Mouse (Mus musculus): ENCODE measurements around the gene Rpl31. TPM values are rescaled to one million over a fixed set of nuclear protein-coding genes. Genes with fewer than 3 reads are reported as not detected.

The Rpl31 gene
- polyA plus RNA-seq, 1 experiment from 2014 or later, result 396 TPM

GRCm38 (mm10) chr1:39339455-39339854, 28.2 kb upstream of the Rpl31 start:
- Histone ChIP-seq H3K4me1 (replicated peaks) (peaks cover 3% of the 10 kb centered on the region), H3K4me2 (no peak overlapping the region), H3K27ac (ENCODE audit: poor library complexity, severe bottlenecking) (no peak overlapping the region), H3K9ac (no peak overlapping the region), H3K27me3 (replicated peaks) (peaks cover 30% of the 10 kb centered on the region), H3K36me3 (no peaks in the 10 kb centered on the region), H3K9me3 (replicated peaks) (no peaks in the 10 kb centered on the region), H3K4me3 (no peak overlapping the region)
- WGBS, result 64% methylated on average over 5 of the region's 5 CpGs
- no peak for ATAC-seq (ENCODE audit: insufficient number of reproducible peaks, low FRiP score)

DNA sequence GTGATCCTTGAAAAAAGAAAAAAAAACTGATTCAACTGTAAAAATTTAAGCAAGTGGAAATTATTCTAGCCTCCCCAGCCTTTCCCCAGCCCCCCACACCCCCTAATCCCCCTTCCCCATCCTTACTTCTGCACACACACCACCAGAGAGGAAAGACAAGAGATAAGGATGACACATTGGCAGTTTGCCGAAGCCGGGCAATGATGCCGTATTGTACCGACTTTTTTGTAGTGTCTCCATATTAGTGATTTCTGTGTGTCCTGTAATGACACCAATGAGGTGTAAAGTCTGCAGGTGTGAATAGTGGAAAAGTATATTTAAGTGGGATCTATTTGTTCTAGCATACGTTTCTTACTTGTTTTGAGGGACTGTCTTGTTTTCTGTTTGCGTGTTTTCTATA, 27.5 kb upstream of the Rpl31 start:
- ATAC-seq (ENCODE audit: insufficient number of reproducible peaks, low FRiP score), result no peak
- no peak overlapping the region for H3K4me3 ChIP-seq
- WGBS, result 43% methylated on average over 6 of the region's 6 CpGs
- H3K4me2 ChIP-seq, result no peak overlapping the region
- H3K9me3 ChIP-seq (replicated peaks), result no peaks in the 10 kb centered on the region
- peaks cover 3% of the 10 kb centered on the region for H3K4me1 ChIP-seq (replicated peaks)
- no peak overlapping the region for H3K9ac ChIP-seq
- H3K27ac ChIP-seq (ENCODE audit: poor library complexity, severe bottlenecking), result no peak overlapping the region
- no peaks in the 10 kb centered on the region for H3K36me3 ChIP-seq
- H3K27me3 ChIP-seq (replicated peaks), result peaks cover 23% of the 10 kb centered on the region

GRCm38 (mm10) chr1:39340647-39341046, 27.0 kb upstream of the Rpl31 start:
- Histone ChIP-seq H3K4me1 (replicated peaks) (peaks cover 3% of the 10 kb centered on the region), H3K9me3 (replicated peaks) (no peaks in the 10 kb centered on the region), H3K4me2 (no peak overlapping the region), H3K27ac (ENCODE audit: poor library complexity, severe bottlenecking) (no peak overlapping the region), H3K36me3 (no peaks in the 10 kb centered on the region), H3K4me3 (no peak overlapping the region), H3K27me3 (replicated peaks) (peaks cover 18% of the 10 kb centered on the region), H3K9ac (no peak overlapping the region)
- WGBS, result 22% methylated on average over 8 of the region's 8 CpGs
- no peak for ATAC-seq (ENCODE audit: insufficient number of reproducible peaks, low FRiP score)

DNA sequence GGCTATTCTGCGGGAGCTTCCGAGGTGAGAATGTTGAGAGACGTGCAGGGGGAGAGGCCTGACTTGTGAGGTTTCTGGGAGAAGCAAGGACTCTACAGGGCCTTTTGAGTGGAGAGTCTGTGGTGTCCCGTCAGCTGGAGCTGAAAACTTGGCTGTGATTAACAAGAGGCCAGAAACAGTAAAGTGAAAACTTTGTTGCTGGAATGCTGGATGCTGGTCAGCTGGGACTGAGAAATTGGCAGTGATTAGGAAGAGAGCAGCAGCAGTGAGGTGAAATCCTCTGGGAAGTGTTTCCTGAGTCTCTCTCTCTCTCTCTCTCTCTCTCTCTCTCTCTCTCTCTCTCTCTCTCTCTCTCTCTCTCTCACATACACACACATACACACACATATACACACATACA, 25.8 kb upstream of the Rpl31 start:
- Histone ChIP-seq H3K27ac (ENCODE audit: poor library complexity, severe bottlenecking) (no peak overlapping the region), H3K9ac (no peak overlapping the region), H3K27me3 (replicated peaks) (peaks cover 18% of the 10 kb centered on the region), H3K4me1 (replicated peaks) (no peaks in the 10 kb centered on the region), H3K4me2 (no peak overlapping the region), H3K4me3 (no peak overlapping the region), H3K36me3 (no peaks in the 10 kb centered on the region), H3K9me3 (replicated peaks) (no peaks in the 10 kb centered on the region)
- ATAC-seq (ENCODE audit: insufficient number of reproducible peaks, low FRiP score), result no peak
- 75% methylated on average over 4 of the region's 4 CpGs for WGBS

DNA sequence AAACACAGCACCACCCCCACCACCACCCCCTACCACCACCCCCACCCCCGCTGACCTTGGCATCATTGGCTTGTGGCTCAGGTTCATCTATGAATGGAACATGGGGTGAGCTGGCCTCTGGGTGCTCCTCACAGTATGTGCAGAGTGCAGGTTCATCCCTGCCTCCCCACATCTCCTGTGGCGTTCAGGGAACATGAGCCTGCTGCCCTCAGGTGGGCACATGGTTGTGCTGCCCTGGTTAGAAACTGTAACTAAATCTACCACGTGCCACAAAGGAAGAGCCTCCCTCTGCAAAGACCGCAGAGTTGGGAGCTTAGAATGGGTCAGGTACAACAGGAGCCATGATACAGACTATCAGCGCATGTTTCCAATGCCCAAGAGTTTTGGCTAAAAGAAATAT, 24.4 kb upstream of the Rpl31 start:
- no peak overlapping the region for H3K4me2 ChIP-seq
- WGBS, result 75% methylated on average over 5 of the region's 5 CpGs

DNA sequence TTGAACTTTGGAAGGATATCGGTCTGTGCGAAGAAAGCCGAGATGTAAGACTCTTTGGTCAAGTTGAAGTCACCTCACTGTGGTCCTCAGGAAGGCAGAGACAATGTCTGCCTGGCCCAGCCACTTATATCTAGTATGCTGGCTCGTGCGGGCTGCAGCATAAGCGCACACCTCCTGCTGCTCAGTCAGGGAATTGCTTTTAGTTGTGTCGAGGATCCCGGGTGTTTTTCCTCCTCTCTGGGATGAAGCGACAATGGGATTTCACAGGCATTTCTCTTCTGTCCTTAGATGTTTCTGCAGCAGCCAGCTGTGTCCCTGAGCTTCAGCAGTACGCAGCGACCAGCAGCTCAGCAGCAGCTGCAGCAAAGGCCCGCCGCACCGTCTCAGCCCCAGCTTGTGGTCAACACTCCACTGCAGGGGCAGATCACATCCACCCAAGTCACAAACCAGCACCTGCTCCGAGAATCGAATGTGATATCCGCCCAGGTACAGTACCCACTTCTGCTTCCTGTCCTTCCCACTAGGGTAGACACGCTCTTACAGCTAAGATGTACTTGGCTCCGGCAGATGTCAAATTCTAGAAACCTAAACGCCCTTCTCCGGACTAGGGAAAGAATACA, 22.6 kb upstream of the Rpl31 start:
- no peak for ATAC-seq (ENCODE audit: insufficient number of reproducible peaks, low FRiP score)
- 47% methylated on average over 21 of the region's 21 CpGs for WGBS

More for the DNA sequence above, 24.4 kb upstream of the Rpl31 start:
- H3K9me3 ChIP-seq (replicated peaks), result no peaks in the 10 kb centered on the region
- H3K27ac ChIP-seq (ENCODE audit: poor library complexity, severe bottlenecking), result no peak overlapping the region
- H3K4me3 ChIP-seq, result no peak overlapping the region
- H3K4me1 ChIP-seq (replicated peaks), result no peaks in the 10 kb centered on the region
- peaks cover 14% of the 10 kb centered on the region for H3K27me3 ChIP-seq (replicated peaks)
- H3K9ac ChIP-seq, result no peak overlapping the region
- no peaks in the 10 kb centered on the region for H3K36me3 ChIP-seq
- no peak for ATAC-seq (ENCODE audit: insufficient number of reproducible peaks, low FRiP score)

GRCm38 (mm10) chr1:39349001-39349400, 18.6 kb upstream of the Rpl31 start:
- no peak overlapping the region for H3K27ac ChIP-seq (ENCODE audit: poor library complexity, severe bottlenecking)
- H3K27me3 ChIP-seq (replicated peaks), result no peaks in the 10 kb centered on the region; the same call in 1 of the 2 replicates
- H3K4me2 ChIP-seq, result no peak overlapping the region
- H3K9me3 ChIP-seq (replicated peaks), result no peaks in the 10 kb centered on the region
- H3K4me3 ChIP-seq, result no peak overlapping the region
- H3K4me1 ChIP-seq (replicated peaks), result no peaks in the 10 kb centered on the region
- H3K36me3 ChIP-seq, result no peaks in the 10 kb centered on the region
- no peak for ATAC-seq (ENCODE audit: insufficient number of reproducible peaks, low FRiP score)
- 53% methylated on average over 1 of the region's 1 CpGs for WGBS
- no peak overlapping the region for H3K9ac ChIP-seq

More for the DNA sequence above, 22.6 kb upstream of the Rpl31 start:
- Histone ChIP-seq H3K27me3 (replicated peaks) (no peaks in the 10 kb centered on the region; the same call in 1 of the 2 replicates), H3K36me3 (no peaks in the 10 kb centered on the region), H3K4me3 (no peak overlapping the region), H3K4me2 (no peak overlapping the region), H3K27ac (ENCODE audit: poor library complexity, severe bottlenecking) (no peak overlapping the region), H3K9ac (no peak overlapping the region), H3K4me1 (replicated peaks) (no peaks in the 10 kb centered on the region), H3K9me3 (replicated peaks) (no peaks in the 10 kb centered on the region)

GRCm38 (mm10) chr1:39349427-39349826, 18.2 kb upstream of the Rpl31 start:
- 68% methylated on average over 7 of the region's 7 CpGs for WGBS
- Histone ChIP-seq H3K27me3 (replicated peaks) (no peaks in the 10 kb centered on the region; the same call in 1 of the 2 replicates), H3K9ac (no peak overlapping the region), H3K9me3 (replicated peaks) (no peaks in the 10 kb centered on the region), H3K27ac (ENCODE audit: poor library complexity, severe bottlenecking) (no peak overlapping the region), H3K4me1 (replicated peaks) (no peaks in the 10 kb centered on the region), H3K36me3 (no peaks in the 10 kb centered on the region), H3K4me3 (no peak overlapping the region), H3K4me2 (no peak overlapping the region)
- ATAC-seq (ENCODE audit: insufficient number of reproducible peaks, low FRiP score), result no peak

GRCm38 (mm10) chr1:39361754-39362514, 5.7 kb upstream of the Rpl31 start:
- Histone ChIP-seq H3K27ac (ENCODE audit: poor library complexity, severe bottlenecking) (no peak overlapping the region), H3K4me3 (peak overlapping the region; percentile 24), H3K4me2 (peak overlapping the region; percentile 57), H3K36me3 (no peaks in the 10 kb centered on the region), H3K4me1 (replicated peaks) (peaks cover 10% of the 10 kb centered on the region), H3K9me3 (replicated peaks) (peaks cover 8% of the 10 kb centered on the region), H3K9ac (peak overlapping the region; percentile 16; the same call in 1 of the 2 replicates), H3K27me3 (replicated peaks) (peaks cover 14% of the 10 kb centered on the region)
- 31% methylated on average over 24 of the region's 24 CpGs for WGBS
- no peak for ATAC-seq (ENCODE audit: insufficient number of reproducible peaks, low FRiP score)

- Histone ChIP-seq H3K9me3 (replicated peaks) (peaks cover 8% of the 10 kb centered on the region), H3K4me3 (no peak overlapping the region), H3K9ac (no peak overlapping the region), H3K4me1 (replicated peaks) (peaks cover 10% of the 10 kb centered on the region), H3K4me2 (no peak overlapping the region), H3K27me3 (replicated peaks) (peaks cover 14% of the 10 kb centered on the region), H3K27ac (ENCODE audit: poor library complexity, severe bottlenecking) (no peak overlapping the region), H3K36me3 (no peaks in the 10 kb centered on the region)
- WGBS, result 41% methylated on average over 7 of the region's 7 CpGs
- ATAC-seq (ENCODE audit: insufficient number of reproducible peaks, low FRiP score), result no peak
These were observed 5.1 kb upstream of the Rpl31 start for GRCm38 (mm10) chr1:39362515-39362893.

DNA sequence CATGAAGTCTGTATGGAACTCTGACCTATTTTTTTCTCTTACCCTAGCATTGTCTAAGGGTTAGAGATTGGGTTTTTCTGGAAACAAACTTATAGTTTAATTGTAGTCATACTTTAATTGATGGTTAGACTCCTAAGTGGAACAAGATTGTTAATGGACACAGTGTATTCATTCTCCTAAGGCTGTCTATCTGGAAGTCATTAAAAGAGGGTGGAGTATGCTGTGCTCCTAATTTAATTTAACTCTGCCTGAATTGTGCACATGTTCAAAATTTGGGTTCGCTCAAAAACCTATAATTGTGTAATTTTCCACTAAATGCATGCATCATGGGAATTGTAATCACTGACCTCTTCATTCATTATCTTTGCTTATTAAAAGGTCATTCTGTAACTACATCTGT, 2.1 kb upstream of the Rpl31 start:
- H3K4me3 ChIP-seq, result no peak overlapping the region
- no peaks in the 10 kb centered on the region for H3K9me3 ChIP-seq (replicated peaks)
- WGBS, result 87% methylated on average over 1 of the region's 1 CpGs
- peaks cover 26% of the 10 kb centered on the region for H3K4me1 ChIP-seq (replicated peaks)
- no peak for ATAC-seq (ENCODE audit: insufficient number of reproducible peaks, low FRiP score)
- no peak overlapping the region for H3K9ac ChIP-seq
- H3K27me3 ChIP-seq (replicated peaks), result peaks cover 12% of the 10 kb centered on the region
- H3K36me3 ChIP-seq, result peaks cover 18% of the 10 kb centered on the region
- H3K4me2 ChIP-seq, result no peak overlapping the region
- H3K27ac ChIP-seq (ENCODE audit: poor library complexity, severe bottlenecking), result no peak overlapping the region
